Mouse (Mus musculus) heart, adult 8-10 months (tissue): Measurements from ENCODE around the gene Trpm7. TPM values are rescaled to one million over a fixed set of nuclear protein-coding genes. Genes with fewer than 3 reads are reported as not detected.

Source experiments
- microRNA-seq: library from miRNA; unstranded; fragments of <30 nt; microRNA quantifications from one replicate; pipeline ENCODE4 v1.2.0, GENCODE M21; 2022
- total RNA-seq, 4 experiments: library from RNA; stranded (reverse); gene quantifications; 2 replicates each; pipeline ENCODE4 v1.2.4; 2022

Trpm7 gene
- total RNA-seq, 4 experiments from 2014 or later = 22.3 to 30.7 (median 25.0) TPM

Small RNA genes lying within 50 kb of the gene (microRNA-seq; reads per million reads assigned to microRNA genes)
- gene Mir3473g = not detected

Other genes with a start within 250 kb of the Trpm7 start
- gene Gabpb1, start 199.9 kb downstream of the Trpm7 start, total RNA-seq = 10 to 100 TPM in 3 of 4 experiments, 1 to 10 TPM in 1; 9.6 to 17.7 (median 14.0) TPM
- 10 to 100 TPM; 25.9 to 29.4 (median 27.3) TPM for gene Usp8, start 168.9 kb downstream of the Trpm7 start, total RNA-seq
- gene Usp50, start 92.8 kb downstream of the Trpm7 start, total RNA-seq = under 1 TPM in 1 of 4 experiments, not detected in 3; 0.35 TPM
- 10 to 100 TPM; 47.5 to 59.2 (median 53.3) TPM for gene Sppl2a, start 57.0 kb upstream of the Trpm7 start, total RNA-seq
- 1 to 10 TPM; 5.1 to 5.9 (median 5.7) TPM for gene Ap4e1, start 132.5 kb upstream of the Trpm7 start, total RNA-seq
- 10 to 100 TPM; 15.5 to 21.9 (median 19.3) TPM for gene Blvra, start 194.4 kb upstream of the Trpm7 start, total RNA-seq